Mouse (Mus musculus) limb, embryonic 15.5 days (tissue): ENCODE measurements around the gene Zfp568. TPM values are rescaled to one million over a fixed set of nuclear protein-coding genes. Genes with fewer than 3 reads are reported as not detected.
"Not testable (repeated sequence)": the region's sequence is repeated elsewhere in the genome, so short reads cannot be mapped to it uniquely, and the experiment has no call there.

Source experiments
- ATAC-seq: fragments of 200-750 bp; cut with Nextera tagmentation; 2 replicates; pipeline ENCODE4 v1.8.0; 2017; ENCODE audit warnings: low read depth, moderate TSS enrichment; ENCODE audit not compliant: insufficient number of reproducible peaks, low FRiP score, low TSS enrichment
- H3K27ac ChIP-seq: fragments of 300-500 bp; sonication (generic); 2 replicates; pipeline ENCODE4 v1.5.1; 2015; ENCODE audit warnings: moderate library complexity, mild to moderate bottlenecking, inconsistent platforms
- H3K27me3 ChIP-seq: fragments of 300-500 bp; sonication (generic); 2 replicates; pipeline ENCODE4 v1.6.1; 2015; ENCODE audit warnings: inconsistent platforms
- H3K36me3 ChIP-seq: fragments of 300-500 bp; sonication (generic); 2 replicates; pipeline ENCODE4 v1.6.1; 2015; ENCODE audit warnings: inconsistent platforms
- H3K4me1 ChIP-seq: fragments of 300-500 bp; sonication (generic); 2 replicates; pipeline ENCODE4 v1.6.1; 2015; ENCODE audit warnings: inconsistent platforms
- H3K4me2 ChIP-seq: fragments of 300-500 bp; sonication (generic); 2 replicates; pipeline ENCODE4 v1.6.1; 2015; ENCODE audit warnings: mild to moderate bottlenecking, inconsistent platforms
- H3K4me3 ChIP-seq: fragments of 300-500 bp; sonication (generic); 2 replicates; pipeline ENCODE4 v1.5.1; 2015; ENCODE audit warnings: mild to moderate bottlenecking, inconsistent platforms
- H3K9ac ChIP-seq: fragments of 300-500 bp; sonication (generic); 2 replicates; pipeline ENCODE4 v1.6.1; 2015; ENCODE audit warnings: inconsistent platforms
- H3K9me3 ChIP-seq: fragments of 300-500 bp; sonication (generic); 2 replicates; pipeline ENCODE4 v1.6.1; 2016; ENCODE audit warnings: inconsistent platforms
- WGBS: fragments of 180-500 bp; shearing (Covaris S2); methylation state at CpG from one replicate; pipeline ENCODE4 v1.1.7; 2015; 5-methylcytosine and 5-hydroxymethylcytosine counted together
- polyA plus RNA-seq: library from polyadenylated mRNA; unstranded; fragments of >200 nt; fragmentation: Nextera tagmentation; extraction: Ambion mirVana; gene quantifications from 2 replicates; pipeline ENCODE4 v1.2.1, GENCODE M21; 2015

Zfp568 gene
- polyA plus RNA-seq, 1 experiment from 2014 or later: 17.9 TPM

GRCm38 (mm10) chr7:29959004-29959403 is 24.8 kb upstream of the Zfp568 start:
- 0 out of 2 replicates have a peak, but pooled peaks cover 4% of the 10 kb centered on the region for H3K4me1 ChIP-seq
- H3K36me3 ChIP-seq: no peaks in the 10 kb centered on the region
- no peak overlapping the region for H3K27ac ChIP-seq
- no peaks in the 10 kb centered on the region for H3K9me3 ChIP-seq
- no peaks in the 10 kb centered on the region for H3K27me3 ChIP-seq
- no peak overlapping the region for H3K9ac ChIP-seq
- H3K4me3 ChIP-seq: no peak overlapping the region
- 63% methylated on average over 3 of the region's 3 CpGs for WGBS
- ATAC-seq: no peak
- no peak overlapping the region for H3K4me2 ChIP-seq

DNA sequence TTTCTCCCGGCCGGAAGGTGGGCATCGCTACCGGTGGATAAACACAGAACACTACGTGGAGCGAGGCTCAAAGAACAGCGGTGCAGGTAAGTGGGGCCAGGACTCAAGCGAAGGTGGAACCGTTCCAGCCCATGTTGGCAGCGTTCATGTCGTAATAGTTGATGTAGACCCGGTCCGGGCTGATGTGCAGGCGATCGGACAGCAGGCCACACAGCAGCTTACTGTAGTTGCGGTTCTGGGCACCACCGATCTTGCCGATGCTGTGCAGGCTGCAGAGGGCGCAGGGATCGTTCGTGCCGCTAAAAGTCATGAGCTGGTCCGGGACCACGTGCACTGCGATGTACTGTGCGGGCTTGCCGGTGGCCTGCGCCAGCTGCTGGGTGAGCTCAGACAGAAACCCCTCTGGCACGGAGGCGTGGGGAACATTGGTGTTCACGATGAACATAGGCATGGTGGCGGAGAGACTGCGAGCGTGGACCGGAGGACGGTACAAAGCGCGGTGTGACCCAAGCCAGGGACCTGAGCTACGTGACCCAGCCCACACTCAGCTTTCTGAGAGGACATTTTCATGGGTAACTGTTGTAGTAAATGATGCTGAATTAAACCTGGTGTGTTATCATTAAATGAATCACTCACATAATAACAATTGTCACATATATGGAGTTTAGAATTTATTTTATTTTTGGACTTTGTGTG is 18.5 kb upstream of the Zfp568 start:
- not testable (repeated sequence) for H3K4me2 ChIP-seq, H3K9ac ChIP-seq, H3K4me3 ChIP-seq, H3K4me1 ChIP-seq, H3K27ac ChIP-seq, H3K27me3 ChIP-seq, H3K9me3 ChIP-seq, ATAC-seq, H3K36me3 ChIP-seq
- 49% methylated on average over 39 of the region's 39 CpGs for WGBS

DNA sequence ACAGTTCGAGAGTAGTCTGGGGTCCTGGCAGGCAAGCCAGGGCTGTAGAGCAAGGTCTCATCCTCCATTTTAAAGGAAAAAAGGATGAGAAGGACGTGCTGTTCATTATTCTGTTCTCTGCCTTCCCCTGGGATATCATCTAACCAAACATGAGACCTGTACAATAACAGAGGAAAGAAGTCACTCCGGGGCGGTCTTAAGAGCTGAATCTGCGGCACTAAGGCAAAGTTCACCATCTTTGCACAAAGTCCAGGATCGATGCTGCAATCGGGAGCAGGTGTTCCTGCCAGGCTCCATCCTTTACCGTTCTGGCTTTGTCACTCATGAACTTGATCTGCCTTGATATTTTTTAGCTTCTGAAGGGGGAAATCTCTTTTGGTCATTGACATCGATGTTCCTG is 13.1 kb upstream of the Zfp568 start:
- Histone ChIP-seq H3K4me1 (no peaks in the 10 kb centered on the region), H3K4me3 (no peak overlapping the region), H3K27me3 (no peaks in the 10 kb centered on the region), H3K27ac (no peak overlapping the region), H3K4me2 (no peak overlapping the region), H3K9me3 (no peaks in the 10 kb centered on the region), H3K36me3 (no peaks in the 10 kb centered on the region), H3K9ac (no peak overlapping the region)
- 85% methylated on average over 9 of the region's 9 CpGs for WGBS
- ATAC-seq: no peak

DNA sequence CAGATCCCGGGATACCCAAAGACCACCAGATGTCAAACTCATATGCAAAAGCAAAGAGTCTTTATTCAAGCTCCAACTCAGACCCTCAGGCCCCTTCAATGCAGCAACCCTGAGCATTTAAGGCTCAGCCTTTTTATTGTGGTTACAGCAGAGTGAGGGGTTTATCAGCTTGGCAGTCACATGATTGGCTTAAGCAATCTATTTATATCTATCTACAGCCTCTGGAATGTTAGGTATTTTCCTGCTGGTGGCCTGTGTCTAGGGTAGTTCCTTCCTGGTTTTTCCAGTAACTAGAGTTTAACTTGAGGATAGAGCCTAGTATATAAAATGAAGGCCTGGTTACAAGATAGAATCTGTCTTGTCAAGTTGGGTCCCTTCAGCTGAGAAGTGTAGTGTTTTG is 3.0 kb upstream of the Zfp568 start:
- Histone ChIP-seq H3K27ac (no peak overlapping the region), H3K4me2 (no peak overlapping the region), H3K4me1 (peaks cover 13% of the 10 kb centered on the region), H3K36me3 (peaks cover 3% of the 10 kb centered on the region), H3K9me3 (no peaks in the 10 kb centered on the region), H3K4me3 (no peak overlapping the region), H3K9ac (no peak overlapping the region), H3K27me3 (no peaks in the 10 kb centered on the region)
- WGBS: 87% methylated on average over 1 of the region's 1 CpGs
- no peak for ATAC-seq

DNA sequence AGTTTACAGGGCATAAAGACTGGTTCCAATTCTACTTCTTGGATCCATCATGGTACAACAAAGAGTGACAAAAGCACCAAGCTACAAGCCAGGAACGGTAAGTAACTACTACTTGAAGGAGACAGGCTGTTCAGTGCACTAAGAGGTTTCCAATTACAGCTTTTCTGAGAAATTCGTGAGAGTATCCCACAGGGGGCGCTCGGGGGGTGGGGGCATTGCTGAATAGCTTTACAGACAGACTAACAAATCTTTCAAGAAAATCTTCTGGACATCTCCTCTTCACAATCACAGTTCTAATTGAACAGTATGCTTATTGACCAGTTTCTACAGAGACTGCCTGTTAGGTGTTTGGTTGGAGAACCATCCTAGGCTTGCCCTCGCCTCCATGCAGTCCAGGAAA is 2.3 kb upstream of the Zfp568 start:
- H3K36me3 ChIP-seq: peaks cover 9% of the 10 kb centered on the region
- no peak overlapping the region for H3K27ac ChIP-seq
- no peaks in the 10 kb centered on the region for H3K9me3 ChIP-seq
- no peak for ATAC-seq
- H3K9ac ChIP-seq: no peak overlapping the region
- H3K27me3 ChIP-seq: no peaks in the 10 kb centered on the region
- peaks cover 13% of the 10 kb centered on the region for H3K4me1 ChIP-seq
- 38% methylated on average over 5 of the region's 5 CpGs for WGBS
- H3K4me3 ChIP-seq: no peak overlapping the region
- no peak overlapping the region for H3K4me2 ChIP-seq

DNA sequence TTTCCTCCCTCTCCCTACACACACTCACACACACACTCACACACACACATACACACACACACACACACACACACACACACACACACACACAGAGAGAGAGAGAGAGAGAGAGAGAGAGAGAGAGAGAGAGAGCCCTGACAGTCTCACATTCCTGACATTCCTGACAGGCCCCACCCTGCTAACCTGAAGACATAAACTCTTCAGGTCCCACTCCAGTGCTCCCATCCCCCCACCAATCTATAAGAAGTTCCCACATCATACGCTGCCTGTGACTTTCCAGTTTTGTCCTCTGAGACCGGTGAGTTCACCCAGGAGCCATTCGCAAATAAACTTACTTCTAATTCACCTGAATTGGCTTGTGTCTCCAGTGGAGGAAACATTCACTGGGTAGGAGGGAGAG is 1.9 kb upstream of the Zfp568 start:
- Histone ChIP-seq H3K4me2 (no peak overlapping the region), H3K36me3 (peaks cover 11% of the 10 kb centered on the region), H3K27me3 (no peaks in the 10 kb centered on the region), H3K9ac (no peak overlapping the region), H3K4me1 (peaks cover 13% of the 10 kb centered on the region), H3K4me3 (no peak overlapping the region), H3K27ac (no peak overlapping the region), H3K9me3 (no peaks in the 10 kb centered on the region)
- WGBS: 75% methylated on average over 3 of the region's 3 CpGs
- no peak for ATAC-seq

GRCm38 (mm10) chr7:29982341-29982740 is 1.4 kb upstream of the Zfp568 start:
- no peak overlapping the region for H3K9ac ChIP-seq
- peaks cover 13% of the 10 kb centered on the region for H3K4me1 ChIP-seq
- no peak for ATAC-seq
- no peaks in the 10 kb centered on the region for H3K9me3 ChIP-seq
- no peak overlapping the region for H3K4me3 ChIP-seq
- peaks cover 15% of the 10 kb centered on the region for H3K36me3 ChIP-seq
- H3K27me3 ChIP-seq: no peaks in the 10 kb centered on the region
- peak overlapping the region; percentile 61; the same call in 1 of the 2 replicates for H3K4me2 ChIP-seq
- no peak overlapping the region; the same call in 1 of the 2 replicates for H3K27ac ChIP-seq
- WGBS: 71% methylated on average over 4 of the region's 4 CpGs

- WGBS: 20% methylated on average over 6 of the region's 6 CpGs
- H3K36me3 ChIP-seq: peaks cover 21% of the 10 kb centered on the region
- H3K4me2 ChIP-seq: peak overlapping the region; percentile 61
- H3K4me1 ChIP-seq: peaks cover 13% of the 10 kb centered on the region
- H3K9ac ChIP-seq: peak overlapping the region; percentile 77; the same call in 1 of the 2 replicates
- H3K4me3 ChIP-seq: peak overlapping the region; percentile 92
- H3K9me3 ChIP-seq: no peaks in the 10 kb centered on the region
- H3K27ac ChIP-seq: peak overlapping the region; percentile 97
- no peak for ATAC-seq
- H3K27me3 ChIP-seq: no peaks in the 10 kb centered on the region
Measured at GRCm38 (mm10) chr7:29982931-29983330, 824 bp upstream of the Zfp568 start.

DNA sequence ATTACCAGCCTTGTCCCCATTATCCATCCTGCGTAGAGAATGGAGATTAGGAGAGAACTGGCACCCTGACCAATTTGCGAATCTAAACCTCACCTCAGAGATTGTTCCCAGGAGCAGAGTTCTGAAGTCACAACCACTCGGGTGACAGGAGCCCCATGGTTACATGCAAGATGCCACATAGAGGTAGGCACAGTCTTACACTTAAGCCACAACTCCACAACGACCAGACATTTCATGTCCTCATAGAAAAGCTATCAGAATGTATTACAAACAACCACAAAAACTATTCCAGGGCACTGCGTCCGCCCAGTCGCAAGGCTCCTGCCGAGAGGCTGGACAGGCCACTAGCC is 440 bp upstream of the Zfp568 start:
- H3K9me3 ChIP-seq: no peaks in the 10 kb centered on the region
- 2% methylated on average over 8 of the region's 8 CpGs for WGBS

DNA sequence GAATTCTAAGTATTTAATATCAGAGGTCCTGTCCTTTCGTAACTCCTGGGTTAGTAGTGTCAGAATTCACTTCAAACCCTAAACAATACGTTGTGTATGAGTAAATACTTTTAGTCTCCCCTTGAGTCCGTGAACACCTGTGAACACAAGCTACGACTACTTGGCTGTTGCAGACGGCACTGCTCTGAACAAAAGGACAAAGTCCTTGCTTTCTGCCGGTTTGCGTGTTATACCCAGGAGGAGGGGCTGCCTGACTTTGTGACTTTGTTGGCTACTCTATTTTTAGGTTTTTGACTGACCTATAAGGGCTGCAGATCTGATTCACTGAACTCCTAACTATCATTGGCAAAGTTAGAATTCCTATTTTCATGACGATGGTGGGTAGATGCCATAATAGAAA is 2.3 kb downstream of the Zfp568 start:
- 82% methylated on average over 8 of the region's 8 CpGs for WGBS
- Histone ChIP-seq H3K27me3 (no peaks in the 10 kb centered on the region), H3K4me3 (no peak overlapping the region), H3K36me3 (peaks cover 40% of the 10 kb centered on the region), H3K9me3 (no peaks in the 10 kb centered on the region), H3K4me1 (peaks cover 13% of the 10 kb centered on the region), H3K4me2 (no peak overlapping the region), H3K27ac (no peak overlapping the region), H3K9ac (no peak overlapping the region)
- no peak for ATAC-seq

More for the DNA sequence above, 440 bp upstream of the Zfp568 start:
- ATAC-seq: no peak
- Histone ChIP-seq H3K36me3 (peaks cover 24% of the 10 kb centered on the region), H3K27ac (peak overlapping the region; percentile 97), H3K4me3 (peak overlapping the region; percentile 92), H3K4me1 (peaks cover 13% of the 10 kb centered on the region), H3K27me3 (no peaks in the 10 kb centered on the region), H3K4me2 (peak overlapping the region; percentile 61), H3K9ac (peak overlapping the region; percentile 77)

- H3K27me3 ChIP-seq: no peaks in the 10 kb centered on the region
- H3K4me3 ChIP-seq: no peak overlapping the region
- no peak overlapping the region for H3K27ac ChIP-seq
- no peak for ATAC-seq
- peaks cover 9% of the 10 kb centered on the region for H3K4me1 ChIP-seq
- H3K9me3 ChIP-seq: no peaks in the 10 kb centered on the region
- peaks cover 52% of the 10 kb centered on the region for H3K36me3 ChIP-seq
- no peak overlapping the region for H3K9ac ChIP-seq
- WGBS: 90% methylated on average over 5 of the region's 5 CpGs
- H3K4me2 ChIP-seq: no peak overlapping the region
Measured at GRCm38 (mm10) chr7:29987551-29987950, 3.8 kb downstream of the Zfp568 start.

DNA sequence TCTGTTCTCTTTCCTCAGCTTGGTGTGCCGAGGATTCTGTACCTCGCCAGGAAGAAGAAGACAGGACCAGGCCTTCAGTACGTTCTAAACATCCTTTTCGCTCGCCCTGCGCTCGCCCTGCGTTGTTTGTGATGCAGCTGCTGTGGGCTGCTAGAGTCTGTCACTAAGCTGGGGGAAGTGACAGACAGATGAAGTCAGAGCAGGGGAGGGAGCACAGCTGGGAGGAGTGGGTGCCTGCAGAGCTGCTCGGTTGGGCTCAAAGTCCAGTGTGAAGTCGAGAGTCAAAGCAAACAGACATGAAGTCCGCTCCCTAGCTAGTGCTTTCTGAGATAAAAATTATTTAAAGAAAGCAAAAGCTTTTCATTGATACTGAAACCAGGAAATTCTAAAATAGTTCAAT is 5.3 kb downstream of the Zfp568 start:
- H3K9ac ChIP-seq: no peak overlapping the region

DNA sequence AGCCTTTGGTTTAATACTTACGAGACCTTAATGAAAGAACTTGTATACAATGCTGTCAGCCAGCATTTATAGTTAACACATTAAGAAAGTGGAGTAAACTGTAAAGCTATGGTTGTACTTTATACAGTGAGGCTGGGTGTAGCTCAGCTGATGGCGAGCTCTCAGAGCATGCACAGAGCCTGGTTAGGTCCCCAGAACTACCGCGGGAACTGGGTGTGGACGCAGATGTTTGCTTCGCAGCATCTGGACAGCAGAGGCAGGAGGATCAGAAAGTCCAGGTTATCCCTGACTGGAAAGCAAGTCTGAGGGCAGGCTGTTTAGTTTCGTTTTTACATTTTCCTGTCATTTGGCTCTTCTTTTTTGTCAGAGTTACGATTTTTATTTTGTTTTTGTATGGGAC is 8.9 kb downstream of the Zfp568 start:
- WGBS: 93% methylated on average over 8 of the region's 8 CpGs
- Histone ChIP-seq H3K27me3 (no peaks in the 10 kb centered on the region), H3K27ac (no peak overlapping the region), H3K4me3 (no peak overlapping the region), H3K9me3 (no peaks in the 10 kb centered on the region), H3K36me3 (peaks cover 72% of the 10 kb centered on the region), H3K9ac (no peak overlapping the region), H3K4me2 (no peak overlapping the region), H3K4me1 (no peaks in the 10 kb centered on the region)
- no peak for ATAC-seq

More for the DNA sequence above, 5.3 kb downstream of the Zfp568 start:
- H3K36me3 ChIP-seq: peaks cover 62% of the 10 kb centered on the region
- H3K4me2 ChIP-seq: no peak overlapping the region
- no peaks in the 10 kb centered on the region for H3K9me3 ChIP-seq
- peaks cover 3% of the 10 kb centered on the region; the same call in 1 of the 2 replicates for H3K4me1 ChIP-seq
- 87% methylated on average over 11 of the region's 11 CpGs for WGBS
- H3K27me3 ChIP-seq: no peaks in the 10 kb centered on the region
- no peak overlapping the region for H3K4me3 ChIP-seq
- H3K27ac ChIP-seq: no peak overlapping the region
- no peak for ATAC-seq
